Mouse (Mus musculus): ENCODE measurements at regions not wholly inside any gene's neighbourhood (a gene's known extent, or its start where the extent isn't known, plus 50 kb on each side); places are given as distances from the start of the nearest gene placed in this dataset.

- TF ChIP-seq CTCF (IDR thresholded peaks at IDR 0.05; ENCODE audit: control insufficient read depth, insufficient read depth, insufficient replicate concordance, low read depth, low read length) (no peak), POLR2A (IDR thresholded peaks at IDR 0.05; ENCODE audit: control insufficient read depth, low read depth, low read length) (no peak)
Observed at GRCm38 (mm10) chr8:87093716-87094115, 208.7 kb upstream of the N4bp1 start.
